Mouse (Mus musculus): ENCODE data around the gene Atp1a4. TPM values are rescaled to one million over a fixed set of nuclear protein-coding genes. Genes with fewer than 3 reads are reported as not detected.

Atp1a4 gene
- polyA plus RNA-seq, 1 experiment from 2014 or later: not detected

DNA sequence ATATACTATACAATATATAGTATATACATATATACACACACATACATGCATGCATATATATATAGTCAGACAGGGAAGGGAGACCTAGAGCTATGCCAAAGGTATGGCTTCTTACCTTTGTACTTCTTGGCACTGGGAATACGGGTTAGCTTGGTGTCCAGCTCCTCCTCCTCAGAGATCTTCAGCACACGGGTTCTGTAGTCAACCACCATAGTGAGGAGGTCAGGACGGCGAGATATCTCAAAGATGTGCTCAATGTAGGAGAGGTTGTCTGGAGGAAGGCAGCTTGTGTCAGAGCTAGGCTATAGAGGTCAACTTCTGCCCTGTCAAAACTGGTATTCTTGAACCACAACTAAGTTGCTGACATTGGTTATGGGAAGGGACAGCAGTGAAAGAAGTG, 59.2 kb downstream of the Atp1a4 start:
- Histone ChIP-seq H3K9me3 (replicated peaks) (no peaks in the 10 kb centered on the region), H3K4me3 (no peak overlapping the region), H3K4me1 (peaks cover 53% of the 10 kb centered on the region), H3K36me3 (peaks cover 78% of the 10 kb centered on the region), H3K27me3 (ENCODE audit: low read depth, poor library complexity, severe bottlenecking) (no peaks in the 10 kb centered on the region), H3K27ac (replicated peaks) (no peak overlapping the region)
- DNase-seq (ENCODE audit: low spot score): no peak
- 94% methylated on average over 4 of the region's 4 CpGs for WGBS

DNA sequence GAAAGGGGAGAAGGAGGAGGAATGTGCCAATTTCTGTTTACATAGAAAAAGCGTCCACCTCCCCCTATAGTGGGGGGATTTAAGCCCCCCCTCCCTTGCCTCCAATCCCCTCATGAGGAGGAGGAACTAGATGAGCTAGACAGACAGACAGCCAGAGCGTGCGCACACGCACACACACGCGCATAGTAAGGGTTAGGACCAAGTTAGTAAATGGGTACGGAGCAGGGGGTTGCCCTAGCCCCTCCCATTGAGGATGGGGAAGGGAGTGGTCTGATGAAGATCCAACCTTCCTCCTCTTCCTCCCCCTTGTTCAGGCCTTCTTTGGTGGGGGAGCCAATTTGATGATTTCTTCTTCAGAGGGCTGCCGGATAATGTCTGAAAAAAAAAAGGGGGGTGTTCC, 59.9 kb downstream of the Atp1a4 start:
- DNase-seq (ENCODE audit: low spot score): peak; percentile 10
- H3K4me1 ChIP-seq: peaks cover 46% of the 10 kb centered on the region
- no peaks in the 10 kb centered on the region for H3K27me3 ChIP-seq (ENCODE audit: low read depth, poor library complexity, severe bottlenecking)
- H3K9me3 ChIP-seq (replicated peaks): no peaks in the 10 kb centered on the region
- H3K4me3 ChIP-seq: no peak overlapping the region
- WGBS: 88% methylated on average over 8 of the region's 8 CpGs
- no peak overlapping the region for H3K27ac ChIP-seq (replicated peaks)
- peaks cover 85% of the 10 kb centered on the region for H3K36me3 ChIP-seq

DNA sequence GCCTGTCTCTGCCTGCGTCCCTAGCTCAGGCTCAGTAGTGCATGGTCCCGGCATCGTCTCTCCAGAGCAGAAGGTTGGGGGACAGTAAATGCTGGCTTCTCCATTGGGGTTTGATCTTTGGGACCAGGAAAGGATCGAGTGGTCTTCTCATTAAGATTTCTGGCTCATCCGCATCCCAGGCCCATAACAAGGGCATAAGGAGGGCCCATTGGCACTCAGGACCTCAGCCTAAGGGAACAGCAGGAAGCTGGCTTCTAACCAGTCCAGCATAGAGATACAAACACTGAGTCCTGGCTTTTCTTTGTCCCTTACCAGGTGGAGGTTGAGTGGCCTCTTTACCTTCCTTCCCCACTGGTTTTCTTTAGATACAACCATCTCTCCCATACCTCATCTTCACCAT, 60.4 kb downstream of the Atp1a4 start:
- peak; percentile 11 for DNase-seq (ENCODE audit: low spot score)
- no peaks in the 10 kb centered on the region for H3K9me3 ChIP-seq (replicated peaks)
- H3K27ac ChIP-seq (replicated peaks): 0 out of 2 replicates have a peak overlapping the region, but pooled peaks have one; percentile 19
- 85% methylated on average over 5 of the region's 5 CpGs for WGBS
- H3K4me3 ChIP-seq: no peak overlapping the region
- peaks cover 85% of the 10 kb centered on the region for H3K36me3 ChIP-seq
- no peaks in the 10 kb centered on the region for H3K27me3 ChIP-seq (ENCODE audit: low read depth, poor library complexity, severe bottlenecking)
- peaks cover 41% of the 10 kb centered on the region for H3K4me1 ChIP-seq

DNA sequence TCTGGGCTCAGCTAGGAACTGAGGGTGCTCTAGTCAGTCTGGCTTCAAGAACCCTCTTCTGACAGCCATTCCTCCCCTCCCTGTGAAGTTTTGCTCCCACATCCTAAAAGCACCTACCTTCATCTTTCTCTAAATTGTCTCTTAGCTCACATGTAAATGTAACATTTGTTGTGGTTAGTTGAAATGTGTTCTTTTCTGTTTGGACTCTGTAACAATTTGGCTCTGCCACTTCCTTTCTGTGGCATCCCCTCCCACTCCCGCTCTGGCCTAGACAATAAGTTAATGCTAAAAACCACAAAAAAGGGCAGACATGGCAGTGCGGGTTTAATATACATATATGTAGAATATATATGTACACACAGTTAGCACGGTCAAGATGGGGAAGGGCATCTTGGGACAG, 61.1 kb downstream of the Atp1a4 start:
- Histone ChIP-seq H3K36me3 (peaks cover 91% of the 10 kb centered on the region), H3K4me1 (peaks cover 34% of the 10 kb centered on the region), H3K4me3 (no peak overlapping the region), H3K27me3 (ENCODE audit: low read depth, poor library complexity, severe bottlenecking) (no peaks in the 10 kb centered on the region), H3K27ac (replicated peaks) (no peak overlapping the region), H3K9me3 (replicated peaks) (no peaks in the 10 kb centered on the region)
- WGBS: 95% methylated on average over 3 of the region's 3 CpGs
- DNase-seq (ENCODE audit: low spot score): no peak

DNA sequence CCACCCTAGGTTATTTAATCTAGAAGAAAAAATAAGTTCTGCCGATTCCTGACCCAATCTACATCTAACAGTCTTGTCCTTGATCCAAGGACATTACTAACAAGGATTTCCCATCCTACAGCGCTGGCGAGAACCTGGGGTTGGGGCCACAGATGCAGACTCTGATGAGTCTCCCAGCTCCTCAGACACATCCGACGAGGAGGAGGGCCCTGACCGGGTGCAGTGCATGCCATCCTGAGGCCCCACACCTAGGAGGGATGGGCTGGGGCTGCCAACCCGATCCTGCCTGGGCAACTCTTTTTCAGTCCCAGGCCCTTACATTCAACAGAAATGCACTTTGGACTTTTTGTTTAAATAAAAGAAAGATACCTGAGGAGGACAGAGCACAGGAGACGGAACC, 63.8 kb downstream of the Atp1a4 start:
- DNase-seq (ENCODE audit: low spot score): peak; percentile 11
- WGBS: 87% methylated on average over 8 of the region's 8 CpGs
- Histone ChIP-seq H3K27me3 (ENCODE audit: low read depth, poor library complexity, severe bottlenecking) (no peaks in the 10 kb centered on the region), H3K4me3 (no peak overlapping the region), H3K9me3 (replicated peaks) (no peaks in the 10 kb centered on the region), H3K36me3 (peaks cover 95% of the 10 kb centered on the region), H3K4me1 (peaks cover 9% of the 10 kb centered on the region; the same call in 1 of the 2 replicates), H3K27ac (replicated peaks) (no peak overlapping the region)

DNA sequence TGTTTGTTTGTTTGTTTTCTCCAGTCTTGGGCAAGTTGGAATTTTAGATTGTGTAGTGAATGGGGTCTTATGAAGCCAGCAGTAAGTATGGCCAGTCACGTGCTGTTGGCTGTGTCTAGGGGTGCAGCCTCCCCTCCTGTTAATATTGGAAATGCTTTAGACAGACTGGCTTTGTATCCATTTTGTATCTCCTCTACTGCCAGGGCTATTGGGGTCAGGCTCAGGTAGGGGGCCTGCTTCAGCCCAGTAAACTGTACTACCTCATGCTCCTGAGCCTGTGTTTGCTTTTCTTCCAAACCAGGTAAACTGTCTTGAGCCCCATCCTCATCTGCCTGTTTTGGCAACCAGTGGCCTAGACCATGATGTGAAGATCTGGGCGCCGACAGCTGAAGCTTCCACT, 66.0 kb downstream of the Atp1a4 start:
- Histone ChIP-seq H3K27me3 (ENCODE audit: low read depth, poor library complexity, severe bottlenecking) (no peaks in the 10 kb centered on the region), H3K4me1 (peaks cover 9% of the 10 kb centered on the region; the same call in 1 of the 2 replicates), H3K4me3 (no peak overlapping the region), H3K36me3 (peaks cover 96% of the 10 kb centered on the region), H3K27ac (replicated peaks) (no peak overlapping the region), H3K9me3 (replicated peaks) (no peaks in the 10 kb centered on the region)
- no peak for DNase-seq (ENCODE audit: low spot score)
- WGBS: 93% methylated on average over 3 of the region's 3 CpGs

DNA sequence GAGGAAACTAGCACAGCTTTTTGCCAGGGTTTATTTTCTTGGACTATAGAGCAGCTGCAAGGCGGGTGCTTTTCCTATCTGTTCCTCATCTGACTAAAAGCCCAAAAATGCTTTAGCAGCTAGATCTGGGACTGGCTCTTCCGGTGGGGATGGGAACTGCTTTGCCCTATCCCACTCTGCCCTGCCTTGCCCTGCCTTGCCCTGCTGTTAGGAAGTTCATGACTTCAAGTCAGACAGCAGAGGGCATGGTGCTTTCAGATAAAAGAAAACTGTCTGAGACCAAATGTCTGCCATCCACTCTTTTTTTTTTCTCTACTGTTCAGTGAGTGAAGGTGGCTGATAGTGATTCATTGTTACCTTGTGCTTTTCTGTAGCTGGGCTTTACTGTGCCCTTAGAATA, 66.6 kb downstream of the Atp1a4 start:
- peaks cover 9% of the 10 kb centered on the region; the same call in 1 of the 2 replicates for H3K4me1 ChIP-seq
- 90% methylated on average over 2 of the region's 2 CpGs for WGBS
- no peak overlapping the region for H3K4me3 ChIP-seq
- no peak overlapping the region for H3K27ac ChIP-seq (replicated peaks)
- no peaks in the 10 kb centered on the region for H3K27me3 ChIP-seq (ENCODE audit: low read depth, poor library complexity, severe bottlenecking)
- DNase-seq (ENCODE audit: low spot score): peak; percentile 8
- no peaks in the 10 kb centered on the region for H3K9me3 ChIP-seq (replicated peaks)
- peaks cover 96% of the 10 kb centered on the region for H3K36me3 ChIP-seq

DNA sequence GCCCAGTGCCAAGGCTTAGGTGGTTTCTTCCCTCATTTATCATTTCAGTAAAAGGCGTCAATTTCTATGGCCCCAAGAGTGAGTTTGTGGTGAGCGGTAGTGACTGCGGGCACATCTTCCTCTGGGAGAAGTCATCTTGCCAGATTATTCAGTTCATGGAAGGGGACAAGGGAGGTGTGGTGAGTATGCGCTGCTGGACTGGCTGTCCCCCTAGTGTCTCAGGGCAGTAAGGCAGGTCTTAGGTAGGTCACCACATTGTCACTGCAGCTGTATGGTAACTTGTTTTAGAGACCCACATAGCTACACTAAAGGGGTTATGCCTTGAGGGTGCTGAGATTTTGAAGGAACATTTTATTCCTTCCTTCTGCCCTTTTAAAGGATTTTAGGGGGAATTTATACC, 69.3 kb downstream of the Atp1a4 start:
- Histone ChIP-seq H3K4me1 (no peaks in the 10 kb centered on the region), H3K27me3 (ENCODE audit: low read depth, poor library complexity, severe bottlenecking) (no peaks in the 10 kb centered on the region), H3K4me3 (no peak overlapping the region), H3K36me3 (peaks cover 93% of the 10 kb centered on the region), H3K27ac (replicated peaks) (no peak overlapping the region), H3K9me3 (replicated peaks) (no peaks in the 10 kb centered on the region)
- peak; percentile 39 for DNase-seq (ENCODE audit: low spot score)
- WGBS: 75% methylated on average over 4 of the region's 4 CpGs

DNA sequence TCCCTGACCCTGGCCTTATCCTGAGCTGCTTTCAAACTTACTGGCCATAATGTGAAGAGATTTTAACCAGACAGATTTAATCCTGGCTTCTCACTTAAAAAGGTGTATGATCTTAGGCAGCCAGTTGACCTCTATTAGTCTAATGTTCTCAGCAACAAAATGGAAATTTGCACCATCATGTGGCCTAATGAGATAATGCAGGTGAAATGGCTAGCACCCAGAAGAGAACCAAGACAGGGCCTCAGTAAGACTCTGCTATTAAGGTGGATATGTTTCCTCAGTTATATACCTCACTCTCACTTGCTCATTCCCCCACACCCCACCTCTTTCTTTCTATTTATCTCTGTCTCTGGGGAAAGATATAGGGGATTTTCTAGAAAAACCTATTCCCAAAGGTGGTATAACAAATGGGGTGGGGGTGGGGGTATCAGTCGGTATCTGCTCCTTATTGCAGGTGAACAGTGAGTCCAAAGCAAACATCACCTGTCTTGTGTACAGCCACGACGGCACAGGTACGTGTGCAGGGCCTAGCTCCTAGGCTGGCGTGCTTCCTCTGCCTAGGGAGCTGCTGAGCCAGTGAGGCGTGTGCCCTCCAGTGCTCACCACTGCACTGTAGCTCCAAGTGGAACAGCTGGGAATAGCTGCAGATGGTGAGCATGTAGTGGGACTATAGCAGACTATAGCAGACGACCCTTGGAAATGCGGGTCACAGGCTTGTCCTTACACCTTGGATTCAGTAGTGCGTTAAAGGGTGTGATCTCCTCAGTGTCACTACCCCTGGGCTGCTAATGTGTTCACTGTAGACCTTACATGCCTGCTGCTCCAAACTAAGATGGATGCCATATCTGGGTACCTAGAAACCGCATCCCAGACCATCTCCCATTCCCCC, 71.6 kb downstream of the Atp1a4 start:
- no peak overlapping the region for H3K4me3 ChIP-seq

DNA sequence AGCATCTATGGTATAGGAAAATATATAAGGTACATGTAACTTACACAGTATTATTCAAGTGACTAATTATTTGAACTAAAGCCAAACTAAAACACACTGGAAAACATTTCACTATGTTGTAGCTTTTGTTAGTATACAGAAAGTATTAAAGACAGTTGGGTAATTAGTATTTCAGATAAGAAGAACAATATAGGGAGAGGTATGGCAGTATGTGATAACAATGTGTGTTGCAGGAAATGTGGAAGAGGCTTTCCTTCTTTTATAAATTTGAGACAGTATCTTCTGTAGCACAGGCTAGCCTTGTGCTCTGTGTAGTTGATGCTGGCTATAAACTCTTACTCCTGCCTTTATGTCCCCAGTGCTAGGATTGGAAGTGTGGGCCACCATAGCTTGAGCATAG, 74.3 kb downstream of the Atp1a4 start:
- DNase-seq (ENCODE audit: low spot score): no peak
- H3K4me1 ChIP-seq: no peaks in the 10 kb centered on the region
- H3K36me3 ChIP-seq: peaks cover 92% of the 10 kb centered on the region
- no peaks in the 10 kb centered on the region for H3K9me3 ChIP-seq (replicated peaks)
- no peak overlapping the region for H3K27ac ChIP-seq (replicated peaks)
- H3K4me3 ChIP-seq: no peak overlapping the region
- H3K27me3 ChIP-seq (ENCODE audit: low read depth, poor library complexity, severe bottlenecking): no peaks in the 10 kb centered on the region

More for the DNA sequence above, 71.6 kb downstream of the Atp1a4 start:
- Histone ChIP-seq H3K4me1 (no peaks in the 10 kb centered on the region), H3K36me3 (peaks cover 92% of the 10 kb centered on the region), H3K27ac (replicated peaks) (no peak overlapping the region), H3K27me3 (ENCODE audit: low read depth, poor library complexity, severe bottlenecking) (no peaks in the 10 kb centered on the region), H3K9me3 (replicated peaks) (no peaks in the 10 kb centered on the region)
- no peak for DNase-seq (ENCODE audit: low spot score)
- 94% methylated on average over 10 of the region's 10 CpGs for WGBS

DNA sequence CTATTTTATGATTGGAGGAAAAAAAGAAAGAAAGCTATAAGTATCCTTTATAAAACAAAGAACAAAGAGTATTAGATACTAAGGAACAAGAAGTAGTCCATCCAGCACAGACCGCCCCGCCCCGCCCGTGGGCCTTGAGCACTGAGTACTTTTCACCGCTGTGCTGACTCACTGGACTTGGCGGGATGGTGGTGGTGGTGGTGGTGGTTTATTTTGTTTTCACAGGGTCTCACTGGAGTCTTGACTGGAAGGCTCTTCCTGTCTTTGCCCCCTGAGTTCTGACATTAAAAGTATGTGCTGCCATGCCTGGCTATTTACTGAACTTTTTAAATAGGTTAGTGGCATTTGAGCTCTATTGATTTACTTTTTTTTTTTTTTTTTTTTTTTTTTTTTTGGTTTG, 75.2 kb downstream of the Atp1a4 start:
- Histone ChIP-seq H3K4me1 (no peaks in the 10 kb centered on the region), H3K27me3 (ENCODE audit: low read depth, poor library complexity, severe bottlenecking) (no peaks in the 10 kb centered on the region), H3K4me3 (no peak overlapping the region)

DNA sequence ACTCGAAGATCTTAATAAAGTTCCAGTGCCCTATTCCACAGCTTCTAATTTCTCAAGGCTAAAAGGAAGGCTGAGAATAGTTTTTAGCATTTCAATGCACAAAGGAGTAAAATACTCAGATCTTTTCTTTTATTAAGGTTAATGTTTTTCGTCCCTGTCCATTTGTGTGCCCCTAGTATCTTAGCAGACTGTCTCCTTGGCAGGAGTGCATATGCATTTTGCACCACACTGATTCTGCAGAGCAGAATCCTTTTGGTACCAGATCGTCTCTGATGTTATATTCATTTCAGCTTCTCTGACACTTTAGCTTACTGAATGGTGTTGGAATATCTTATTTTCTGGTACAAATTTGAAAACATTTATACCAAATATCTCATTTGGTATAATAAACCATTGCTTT, 76.4 kb downstream of the Atp1a4 start:
- H3K9me3 ChIP-seq (replicated peaks): no peaks in the 10 kb centered on the region
- no peaks in the 10 kb centered on the region for H3K27me3 ChIP-seq (ENCODE audit: low read depth, poor library complexity, severe bottlenecking)
- H3K36me3 ChIP-seq: peaks cover 90% of the 10 kb centered on the region
- H3K4me1 ChIP-seq: no peaks in the 10 kb centered on the region
- no peak overlapping the region for H3K4me3 ChIP-seq
- H3K27ac ChIP-seq (replicated peaks): no peak overlapping the region
- 89% methylated on average over 3 of the region's 3 CpGs for WGBS
- DNase-seq (ENCODE audit: low spot score): no peak

More for the DNA sequence above, 75.2 kb downstream of the Atp1a4 start:
- H3K9me3 ChIP-seq (replicated peaks): no peaks in the 10 kb centered on the region
- no peak overlapping the region for H3K27ac ChIP-seq (replicated peaks)
- 97% methylated on average over 6 of the region's 6 CpGs for WGBS
- no peak for DNase-seq (ENCODE audit: low spot score)
- peaks cover 92% of the 10 kb centered on the region for H3K36me3 ChIP-seq

DNA sequence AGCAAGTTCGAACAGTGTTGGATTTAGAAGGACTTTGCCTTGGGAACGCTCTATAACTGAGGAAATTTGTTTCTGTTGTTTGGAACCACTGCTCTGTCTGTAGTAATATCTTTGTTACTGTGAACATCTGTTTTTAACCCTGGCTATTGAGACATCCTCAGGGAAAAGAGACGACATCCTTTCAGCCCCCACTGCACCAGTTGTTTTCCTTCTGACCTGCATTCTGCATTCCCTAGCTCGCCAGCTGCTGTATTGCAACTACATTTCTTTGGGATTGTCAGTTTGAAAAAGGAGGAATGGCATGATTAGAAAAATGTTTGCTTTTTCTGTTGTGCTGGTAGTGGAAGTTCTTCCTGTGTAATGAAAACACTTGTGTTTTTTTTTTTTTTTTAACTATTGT, 77.3 kb downstream of the Atp1a4 start:
- WGBS: 90% methylated on average over 4 of the region's 4 CpGs
- H3K36me3 ChIP-seq: peaks cover 90% of the 10 kb centered on the region

More for the DNA sequence above, 77.3 kb downstream of the Atp1a4 start:
- Histone ChIP-seq H3K9me3 (replicated peaks) (no peaks in the 10 kb centered on the region), H3K4me3 (no peak overlapping the region), H3K4me1 (no peaks in the 10 kb centered on the region), H3K27me3 (ENCODE audit: low read depth, poor library complexity, severe bottlenecking) (no peaks in the 10 kb centered on the region), H3K27ac (replicated peaks) (no peak overlapping the region)
- no peak for DNase-seq (ENCODE audit: low spot score)

All from midbrain, embryonic 10.5 days (tissue).